Mouse (Mus musculus): ENCODE results near the gene Neo1.

DNA sequence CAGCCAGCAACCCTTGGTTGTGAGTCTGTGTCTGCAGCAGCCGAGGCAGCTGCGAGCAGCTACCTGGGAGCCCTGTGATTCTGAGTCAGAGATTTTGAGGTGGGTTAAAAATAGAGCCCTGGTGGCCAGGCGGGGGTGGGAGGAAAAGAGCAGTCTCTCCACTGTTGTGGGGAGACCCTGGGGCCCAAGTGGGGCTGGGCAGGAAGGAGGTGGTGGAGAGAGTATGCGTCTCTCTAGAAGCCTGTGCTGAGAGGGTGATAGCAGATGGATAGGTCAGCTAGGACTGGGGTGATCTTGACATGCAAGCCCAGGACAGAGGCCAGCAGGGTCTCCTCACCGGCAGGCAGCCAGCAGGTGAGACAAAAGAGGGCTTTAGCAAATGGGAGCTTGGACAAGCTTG lies 199.1 kb downstream of the Neo1 start:
- TF ChIP-seq CTCF (IDR thresholded peaks at IDR 0.05; ENCODE audit: low read depth) (no peak), EP300 (IDR thresholded peaks at IDR 0.05; ENCODE audit: low read depth) (no peak)

All from liver, embryonic 14.5 days (tissue).